Mouse (Mus musculus): ENCODE data around the gene Olfr1501. TPM values are rescaled to one million over a fixed set of nuclear protein-coding genes. Genes with fewer than 3 reads are reported as not detected.

Gene Olfr1501
- not detected for total RNA-seq (2023)

GRCm38 (mm10) chr19:13850592-13850991 lies at the start of gene Olfr1501:
TSS of gene Olfr1501 (minus strand) at chr19:13850692.

GRCm38 (mm10) chr19:13897828-13898227 lies 47.3 kb upstream of the Olfr1501 start, which contains the start of gene Olfr1504:
TSS of gene Olfr1504 (minus strand) at chr19:13897928.

GRCm38 (mm10) chr19:13861495-13861894 lies 11.0 kb upstream of the Olfr1501 start, which contains the start of gene Olfr1502:
TSS of gene Olfr1502 (plus strand) at chr19:13861795.

GRCm38 (mm10) chr19:13830388-13830787 lies 20.1 kb downstream of the Olfr1501 start, which contains the start of gene Olfr1500:
TSS of gene Olfr1500 (minus strand) at chr19:13830488.

DNA sequence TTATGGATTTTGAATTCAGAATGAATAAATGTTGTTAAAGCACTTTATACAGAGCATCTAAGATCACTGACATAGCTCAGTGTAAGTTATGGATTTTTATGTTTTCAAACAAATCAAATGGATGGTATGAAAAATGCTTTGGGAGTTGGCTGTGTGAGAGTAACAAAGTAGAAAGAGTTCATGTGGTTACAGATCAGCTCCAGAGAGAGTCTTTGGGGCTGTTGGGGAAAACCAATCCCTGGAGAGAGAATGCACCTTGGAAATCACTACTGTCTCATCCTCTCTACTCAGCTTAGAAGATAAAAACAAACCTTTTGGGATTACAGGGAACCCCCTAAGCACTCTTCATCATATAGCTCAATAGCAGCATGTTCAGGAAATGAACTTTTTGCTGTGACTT lies 31.1 kb downstream of the Olfr1501 start, which contains the start of gene Olfr1499:
TSS of gene Olfr1499 (minus strand) at position 101 of the 400 bp plus-strand sequence.

GRCm38 (mm10) chr19:13798102-13798501 lies 52.4 kb downstream of the Olfr1501 start, which contains the start of gene Olfr1497:
TSS of gene Olfr1497 (minus strand) at chr19:13798202.

Other genes starting within 250 kb of the Olfr1501 start
- not detected for gene Olfr1487, start 233.3 kb downstream of the Olfr1501 start, total RNA-seq (2023)
- gene Olfr1489, start 219.1 kb downstream of the Olfr1501 start, total RNA-seq (2023), result not detected
- gene Olfr1490, start 199.6 kb downstream of the Olfr1501 start, total RNA-seq (2023), result not detected
- not detected for gene Olfr1491, start 153.4 kb downstream of the Olfr1501 start, total RNA-seq (2023)
- gene Olfr1493-ps1, start 127.4 kb downstream of the Olfr1501 start, total RNA-seq (2023), result not detected
- not detected for gene Olfr1494, start 111.0 kb downstream of the Olfr1501 start, total RNA-seq (2023)
- not detected for gene Olfr1495, start 86.1 kb downstream of the Olfr1501 start, total RNA-seq (2023)
- gene Olfr1496, start 72.8 kb downstream of the Olfr1501 start, total RNA-seq (2023), result not detected
- not detected for gene Olfr1497, start 52.5 kb downstream of the Olfr1501 start, total RNA-seq (2023)
- gene Olfr1499, start 31.2 kb downstream of the Olfr1501 start, total RNA-seq (2023), result not detected
- not detected for gene Olfr1500, start 20.2 kb downstream of the Olfr1501 start, total RNA-seq (2023)
- not detected for gene Olfr1502, start 11.1 kb upstream of the Olfr1501 start, total RNA-seq (2023)
- gene Olfr1504, start 47.2 kb upstream of the Olfr1501 start, total RNA-seq (2023), result not detected
- gene Olfr1505, start 62.8 kb upstream of the Olfr1501 start, total RNA-seq (2023), result not detected

Data from B cell, adult 67 days (primary cell).